Mouse (Mus musculus): Measurements from ENCODE around the gene Zfp790.
"Not testable (repeated sequence)": the region's sequence is repeated elsewhere in the genome, so short reads cannot be mapped to it uniquely, and the experiment has no call there.

Zfp790 gene

GRCm38 (mm10) chr7:29842105-29842504 lies 26.2 kb downstream of the Zfp790 start:
- DNase-seq (ENCODE audit: low spot score in 2 of 2) = no peak

- DNase-seq (ENCODE audit: low spot score in 2 of 2) = no peak
Measured at GRCm38 (mm10) chr7:29844616-29845015, 28.7 kb downstream of the Zfp790 start.

GRCm38 (mm10) chr7:29852831-29853218 lies 36.9 kb downstream of the Zfp790 start:
- DNase-seq (ENCODE audit: low spot score in 2 of 2) = no peak

GRCm38 (mm10) chr7:29853219-29853842 lies 37.4 kb downstream of the Zfp790 start, which contains the start of gene Zfp940:
Zfp940 (minus strand) TSS chr7:29853669.
- peak; percentile 84 to 87 for DNase-seq (ENCODE audit: low spot score in 2 of 2)

GRCm38 (mm10) chr7:29859532-29860517 lies 43.9 kb downstream of the Zfp790 start, which contains the start of gene Zfp420:
Zfp420 (plus strand) TSS chr7:29859979.
- peak; percentile 87 to 94 for DNase-seq (ENCODE audit: low spot score in 2 of 2)

GRCm38 (mm10) chr7:29861660-29862059 lies 45.7 kb downstream of the Zfp790 start:
- no peak for DNase-seq (ENCODE audit: low spot score in 2 of 2)

- DNase-seq (ENCODE audit: low spot score in 2 of 2) = no peak
Measured at GRCm38 (mm10) chr7:29874256-29874655, 58.3 kb downstream of the Zfp790 start.

GRCm38 (mm10) chr7:29877561-29877960 lies 61.6 kb downstream of the Zfp790 start:
- DNase-seq (ENCODE audit: low spot score in 2 of 2) = not testable (repeated sequence)

- DNase-seq (ENCODE audit: low spot score in 2 of 2) = no peak
Measured at GRCm38 (mm10) chr7:29880056-29880455, 64.1 kb downstream of the Zfp790 start.
